Mouse (Mus musculus): ENCODE data around the gene Samd1. TPM values are rescaled to one million over a fixed set of nuclear protein-coding genes. Genes with fewer than 3 reads are reported as not detected.

The Samd1 gene
- total and polyA plus RNA-seq, 3 experiments: 111 to 121 TPM; not detected in 1

DNA sequence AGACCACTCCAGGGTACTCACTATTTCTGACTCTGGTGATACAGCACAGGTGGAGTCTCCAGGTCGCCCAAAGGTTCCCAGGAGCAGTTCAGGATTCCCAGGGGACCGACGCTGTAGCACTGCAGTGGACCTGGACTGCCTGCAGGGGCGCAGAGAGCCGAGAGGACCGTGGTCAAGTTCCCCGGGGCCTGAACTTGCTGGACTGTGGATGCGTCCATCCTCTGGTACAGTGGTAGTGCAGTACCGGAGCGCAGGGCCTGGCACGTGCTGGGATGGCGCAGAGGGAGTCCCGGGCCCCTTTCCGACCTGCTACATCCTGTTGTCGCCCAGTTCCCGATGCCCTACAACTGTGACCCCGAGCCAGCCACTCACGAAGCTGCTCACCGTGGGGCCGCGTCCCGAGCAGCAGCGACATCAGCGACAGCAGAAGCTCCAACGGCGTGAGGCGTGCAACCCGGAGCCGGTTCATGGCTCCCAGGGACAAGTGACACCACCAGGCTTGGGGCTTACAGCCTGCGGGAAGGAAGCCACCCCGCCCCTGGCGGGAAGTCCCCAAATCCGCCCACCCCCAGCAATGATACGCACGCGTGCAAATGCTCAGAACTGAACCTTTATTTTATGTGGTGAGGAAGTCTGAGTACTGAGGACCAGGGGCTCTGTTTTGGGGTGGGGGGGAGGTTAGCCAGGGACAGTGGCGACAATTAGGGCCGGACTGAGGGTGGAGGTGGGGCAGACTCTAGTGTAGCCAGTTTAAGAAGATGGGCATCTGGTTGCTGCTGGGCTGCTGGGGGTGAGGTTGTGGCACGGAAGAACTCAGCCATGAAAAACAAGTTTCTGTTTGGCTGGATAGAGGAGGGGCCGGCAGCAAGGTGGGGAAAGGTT, 44.8 kb downstream of the Samd1 start, which contains the start of gene Il27ra (continued):
- peak; percentile 65 for TF ChIP-seq MYC (IDR thresholded peaks at IDR 0.05; ENCODE audit: low read depth, low read length)
- no peak for TF ChIP-seq SMC3 (IDR thresholded peaks at IDR 0.05; ENCODE audit: low read depth, low read length)
- TF ChIP-seq MAX (IDR thresholded peaks at IDR 0.05; ENCODE audit: low read length): peak; percentile 41; the same call in 1 of the 2 replicates
- TF ChIP-seq KAT2A (conservative IDR thresholded peaks at IDR 0.05; ENCODE audit: low read depth, low read length): no peak
- TF ChIP-seq EP300 (IDR thresholded peaks at IDR 0.05; ENCODE audit: low read depth in 1 of 2, low read length in 2 of 2): no peak
- TF ChIP-seq CHD1 (IDR thresholded peaks at IDR 0.05; ENCODE audit: low read depth, low read length): no peak
- TF ChIP-seq ZKSCAN1 (IDR thresholded peaks at IDR 0.05; ENCODE audit: low read depth, low read length): no peak
- TF ChIP-seq ZC3H11A (IDR thresholded peaks at IDR 0.05; ENCODE audit: low read depth, low read length): no peak
- peak; percentile 82 for TF ChIP-seq NELFE (IDR thresholded peaks at IDR 0.05; ENCODE audit: low read depth, low read length)
- peak; percentile 53 to 68 (median 57) for TF ChIP-seq CTCF (IDR thresholded peaks at IDR 0.05 in 2 of 3, conservative IDR thresholded peaks at IDR 0.05 in 1 of 3; ENCODE audit: control insufficient read depth in 1 of 3, insufficient read depth in 1 of 3, low read depth in 2 of 3, low read length in 3 of 3, poor library complexity in 1 of 3, severe bottlenecking in 1 of 3)
- peak; percentile 65; the same call in 1 of the 2 replicates for TF ChIP-seq BHLHE40 (IDR thresholded peaks at IDR 0.05; ENCODE audit: borderline replicate concordance, low read depth, low read length)
- TF ChIP-seq MAFK (IDR thresholded peaks at IDR 0.05; ENCODE audit: borderline replicate concordance, low read depth, low read length): no peak

GRCm38 (mm10) chr8:84042948-84043342, 45.5 kb downstream of the Samd1 start:
- DNase-seq (ENCODE audit: low read depth, low spot score): no peak
- H3K27me3 ChIP-seq (ENCODE audit: control insufficient read depth in 1 of 2, insufficient read depth in 2 of 2, low read length in 2 of 2): no peaks in the 10 kb centered on the region
- no peak overlapping the region for H3K27ac ChIP-seq (ENCODE audit: control insufficient read depth, low read depth, low read length)
- no peaks in the 10 kb centered on the region for H3K9me3 ChIP-seq (replicated peaks; ENCODE audit: insufficient read depth, low read length)
- peaks cover 2 to 4% of the 10 kb centered on the region in 2 experiments; a peak in 3 of 4 replicates for H3K36me3 ChIP-seq (ENCODE audit: control insufficient read depth in 1 of 2, insufficient read depth in 2 of 2, low read length in 2 of 2)
- peaks cover 16% of the 10 kb centered on the region for H3K79me2 ChIP-seq (ENCODE audit: control insufficient read depth, insufficient read depth, low read length, poor library complexity)
- TF ChIP-seq SIN3A (IDR thresholded peaks at IDR 0.05; ENCODE audit: low read length): no peak
- no peak for TF ChIP-seq MYC (IDR thresholded peaks at IDR 0.05; ENCODE audit: low read depth, low read length)
- no peak for TF ChIP-seq MEF2A (IDR thresholded peaks at IDR 0.05; ENCODE audit: extremely low read depth, insufficient replicate concordance, low read depth, low read length, poor library complexity, severe bottlenecking)
- no peak for TF ChIP-seq RCOR1 (IDR thresholded peaks at IDR 0.05; ENCODE audit: low read depth, low read length)
- no peak for TF ChIP-seq MAZ (IDR thresholded peaks at IDR 0.05; ENCODE audit: low read depth, low read length)
- no peak for TF ChIP-seq TBP (IDR thresholded peaks at IDR 0.05; ENCODE audit: low read depth, low read length)
- TF ChIP-seq RAD21 (IDR thresholded peaks at IDR 0.05; ENCODE audit: low read depth, low read length): no peak
- TF ChIP-seq MAFK (IDR thresholded peaks at IDR 0.05; ENCODE audit: borderline replicate concordance, low read depth, low read length): no peak
- TF ChIP-seq CHD2 (IDR thresholded peaks at IDR 0.05; ENCODE audit: low read length): no peak
- no peak for TF ChIP-seq POLR2AphosphoS2 (IDR thresholded peaks at IDR 0.05; ENCODE audit: low read length)
- TF ChIP-seq NRF1 (IDR thresholded peaks at IDR 0.05; ENCODE audit: insufficient read depth, low read depth, low read length, poor library complexity, severe bottlenecking): no peak
- TF ChIP-seq KAT2A (conservative IDR thresholded peaks at IDR 0.05; ENCODE audit: low read depth, low read length): no peak
- peak overlapping the region; percentile 87 to 89 for H3K4me3 ChIP-seq (ENCODE audit: control insufficient read depth in 1 of 2, insufficient read depth in 1 of 2, low read depth in 2 of 2, low read length in 2 of 2)
- H3K4me1 ChIP-seq (ENCODE audit: control insufficient read depth in 1 of 2, insufficient read depth in 2 of 2, low read length in 2 of 2): peaks cover 0 to 19% of the 10 kb centered on the region in 2 experiments; a peak in 3 of 4 replicates
- peak overlapping the region; percentile 92 for H3K9ac ChIP-seq (ENCODE audit: control insufficient read depth, low read depth, low read length, poor library complexity, severe bottlenecking)

All from MEL (cell line).